Mouse (Mus musculus) testis, adult 2 months (tissue): ENCODE data around the gene B2m. TPM values are rescaled to one million over a fixed set of nuclear protein-coding genes. Genes with fewer than 3 reads are reported as not detected.
A peak's percentile ranks its signal among the peaks of the same experiment; 100 is the strongest.

Experiments used
- H3K27ac ChIP-seq: fragments of 200-500 bp; 2 replicates; pipeline ENCODE4 v1.5.1; 2012; ENCODE audit warnings: low read depth, low read length; ENCODE audit not compliant: control insufficient read depth, insufficient read depth
- H3K27me3 ChIP-seq: fragments of 200-500 bp; 2 replicates; pipeline ENCODE4 v1.6.1; 2012; ENCODE audit warnings: mild to moderate bottlenecking, low read length, moderate library complexity; ENCODE audit not compliant: control insufficient read depth, insufficient read depth
- H3K36me3 ChIP-seq: fragments of 200-500 bp; 2 replicates; pipeline ENCODE4 v1.6.1; 2012; ENCODE audit warnings: mild to moderate bottlenecking, low read length; ENCODE audit not compliant: control insufficient read depth, insufficient read depth
- H3K4me1 ChIP-seq: fragments of 200-500 bp; 2 replicates; pipeline ENCODE4 v1.6.1; 2012; ENCODE audit warnings: low read length; ENCODE audit not compliant: control insufficient read depth, insufficient read depth
- H3K4me3 ChIP-seq: fragments of 200-500 bp; 2 replicates; pipeline ENCODE4 v1.5.1; 2012; ENCODE audit warnings: low read depth, mild to moderate bottlenecking, low read length, moderate library complexity, mixed read lengths; ENCODE audit not compliant: control insufficient read depth
- CTCF ChIP-seq: fragments of 200-500 bp; IDR thresholded peaks from 2 replicates; pipeline ENCODE4 v1.5.1; 2012; ENCODE audit warnings: low read depth, mild to moderate bottlenecking, inconsistent platforms, low read length, moderate library complexity; ENCODE audit not compliant: control insufficient read depth, insufficient read depth, insufficient replicate concordance
- POLR2A ChIP-seq: fragments of 200-500 bp; IDR thresholded peaks from 2 replicates; pipeline ENCODE4 v1.6.1; 2012; ENCODE audit warnings: low read depth, mild to moderate bottlenecking, inconsistent platforms, low read length, moderate library complexity; ENCODE audit not compliant: control insufficient read depth
- polyA plus RNA-seq: library from polyadenylated mRNA; depleted of rRNA; stranded (reverse); fragments of >200 nt; gene quantifications from 2 replicates; pipeline ENCODE4 v1.2.3, GENCODE M21; 2012

The B2m gene
- polyA plus RNA-seq, 1 experiment: 35.8 TPM

- Histone ChIP-seq H3K4me3 (no peak overlapping the region), H3K27ac (no peak overlapping the region), H3K4me1 (no peaks in the 10 kb centered on the region), H3K36me3 (no peaks in the 10 kb centered on the region; the same call in none of the 2 replicates), H3K27me3 (no peaks in the 10 kb centered on the region)
- no peak for TF ChIP-seq POLR2A
- no peak for TF ChIP-seq CTCF
Measured at GRCm38 (mm10) chr2:122171292-122171691, 23.8 kb downstream of the B2m start.

DNA sequence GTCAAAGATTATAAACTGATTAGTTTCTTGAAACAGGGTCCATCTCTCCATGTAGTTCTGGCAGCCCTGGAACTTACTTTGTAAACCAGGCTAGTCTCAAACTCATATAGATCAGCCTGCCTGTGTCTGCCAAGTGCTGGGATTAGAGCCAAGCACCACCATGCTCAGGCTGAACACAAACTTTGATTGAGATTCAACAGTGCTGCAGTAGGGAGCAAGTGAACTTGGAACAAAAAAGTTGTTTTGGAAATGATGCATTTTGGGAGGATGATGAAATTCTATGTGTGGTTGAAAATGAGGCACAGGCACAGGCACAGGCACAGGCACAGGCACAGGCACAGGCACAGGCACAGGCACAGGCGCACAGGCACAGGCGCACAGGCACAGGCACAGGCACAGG is 24.7 kb downstream of the B2m start:
- H3K27ac ChIP-seq: no peak overlapping the region
- no peaks in the 10 kb centered on the region for H3K27me3 ChIP-seq
- TF ChIP-seq CTCF (no peak), POLR2A (no peak)
- no peak overlapping the region for H3K4me3 ChIP-seq
- H3K36me3 ChIP-seq: no peaks in the 10 kb centered on the region; the same call in none of the 2 replicates
- no peaks in the 10 kb centered on the region for H3K4me1 ChIP-seq

GRCm38 (mm10) chr2:122180051-122180822 is 32.8 kb downstream of the B2m start:
- Histone ChIP-seq H3K27ac (no peak overlapping the region), H3K36me3 (no peaks in the 10 kb centered on the region), H3K4me3 (no peak overlapping the region), H3K4me1 (no peaks in the 10 kb centered on the region), H3K27me3 (no peaks in the 10 kb centered on the region)
- TF ChIP-seq POLR2A (no peak), CTCF (no peak)

DNA sequence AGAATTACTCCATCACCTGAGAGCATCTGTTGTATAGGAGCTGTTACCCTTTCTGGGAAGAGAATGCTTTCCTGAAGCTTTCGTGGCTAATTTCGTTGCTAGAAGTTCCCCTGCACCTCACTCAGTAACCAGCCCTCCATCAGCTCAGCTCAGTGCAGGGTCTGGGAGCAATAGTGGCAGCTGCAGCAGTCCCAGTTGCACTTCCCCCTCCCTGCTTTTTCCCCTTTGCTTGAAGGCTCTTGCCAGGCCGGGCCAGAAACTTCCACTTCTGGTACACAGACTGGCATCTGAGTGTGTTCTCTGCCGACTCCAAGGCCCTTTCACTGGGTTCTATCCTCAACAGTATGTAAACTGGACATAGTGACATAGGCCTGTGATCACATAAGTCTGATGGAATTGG is 37.6 kb downstream of the B2m start:
- Histone ChIP-seq H3K36me3 (no peaks in the 10 kb centered on the region), H3K4me3 (no peak overlapping the region), H3K27ac (no peak overlapping the region), H3K27me3 (no peaks in the 10 kb centered on the region), H3K4me1 (0 out of 2 replicates have a peak, but pooled peaks cover 2% of the 10 kb centered on the region)
- TF ChIP-seq CTCF: no peak
- TF ChIP-seq POLR2A: no peak

- H3K4me3 ChIP-seq: peak within 1 kb of the TSS; percentile 94
- H3K27me3 ChIP-seq: no peaks in the 10 kb centered on the region
- H3K27ac ChIP-seq: peak within 1 kb of the TSS; percentile 82
- H3K36me3 ChIP-seq: no peaks in the 10 kb centered on the region
- TF ChIP-seq POLR2A: peak; percentile 53; the same call in 1 of the 2 replicates
- 0 out of 2 replicates have a peak, but pooled peaks have one; percentile 10 for TF ChIP-seq CTCF
- 0 out of 2 replicates have a peak, but pooled peaks cover 2% of the 10 kb centered on the region for H3K4me1 ChIP-seq
Measured at GRCm38 (mm10) chr2:122186106-122186505, 38.6 kb downstream of the B2m start, which contains the start of the genes Patl2 and Terb2. Gene Patl2, minus strand, starts transcription at chr2:122186189. Gene Terb2, plus strand, starts transcription at chr2:122186272.

DNA sequence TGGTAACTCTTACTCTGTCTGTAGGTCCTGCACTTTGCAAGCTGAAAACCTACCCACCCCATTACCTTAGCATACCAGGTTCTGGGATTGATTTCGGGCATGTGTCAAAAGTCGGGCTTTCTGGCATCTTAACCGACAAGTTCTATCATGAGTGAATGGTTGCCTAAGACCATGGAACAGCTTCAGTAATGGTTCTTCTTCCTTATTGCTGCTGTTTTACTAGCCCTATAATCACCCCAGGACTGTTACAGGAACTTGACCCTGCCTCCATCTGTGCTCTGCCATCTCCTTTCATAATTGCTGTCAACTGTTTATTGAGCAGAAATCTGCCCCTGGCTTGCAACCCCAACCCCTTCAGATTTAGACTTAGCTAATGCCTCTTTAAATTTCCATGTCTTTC is 39.3 kb downstream of the B2m start:
- Histone ChIP-seq H3K27ac (no peak overlapping the region; the same call in none of the 2 replicates), H3K36me3 (no peaks in the 10 kb centered on the region), H3K27me3 (no peaks in the 10 kb centered on the region), H3K4me1 (0 out of 2 replicates have a peak, but pooled peaks cover 2% of the 10 kb centered on the region), H3K4me3 (peak overlapping the region; percentile 94; the same call in 1 of the 2 replicates)
- TF ChIP-seq CTCF (no peak), POLR2A (no peak)

- Histone ChIP-seq H3K27me3 (no peaks in the 10 kb centered on the region), H3K36me3 (no peaks in the 10 kb centered on the region), H3K4me1 (no peaks in the 10 kb centered on the region), H3K4me3 (no peak overlapping the region), H3K27ac (no peak overlapping the region)
- TF ChIP-seq POLR2A: no peak
- no peak for TF ChIP-seq CTCF
Measured at GRCm38 (mm10) chr2:122191849-122192248, 44.4 kb downstream of the B2m start.
